In the genomic region with DNA sequence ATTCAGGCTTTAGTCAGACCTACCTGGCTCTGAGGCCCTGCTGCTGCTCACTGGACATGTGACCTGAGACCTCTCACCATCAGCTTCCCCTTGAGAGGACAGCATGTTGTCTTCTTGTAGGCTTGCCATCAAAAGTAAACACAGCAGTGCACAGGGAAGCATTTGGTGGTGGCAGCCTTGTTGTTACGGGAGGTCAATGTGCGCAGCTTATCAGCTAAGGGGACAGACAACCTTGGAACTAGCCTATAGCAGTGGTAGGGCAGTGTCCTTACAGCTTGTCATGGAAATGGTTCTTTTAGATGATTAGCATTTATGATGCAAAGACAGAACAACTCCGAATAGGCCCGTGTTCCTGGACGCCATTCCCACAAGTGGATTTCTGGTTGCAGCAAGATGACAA, we compare ENCODE assay signal across 21 mouse cellular contexts.
"Had no signal": no experiment of that assay in that cellular context is flagged by ENCODE, and none has a peak within 500 bp of the region (broad histone marks: within the 10 kb centered on the region; RNA-seq: fewer than 3 reads in every experiment).

No protein-coding gene starts in this region.

- ATAC-seq: forebrain, postnatal 0 days; hindbrain, postnatal 0 days; liver, embryonic 12.5 days had no signal

- H3K4me3 ChIP-seq: heart, embryonic 10.5 days; heart, embryonic 12.5 days; hindbrain, embryonic 13.5 days; limb, embryonic 13.5 days; limb, embryonic 15.5 days; liver, embryonic 12.5 days had no signal

- H3K9me3 ChIP-seq: heart, embryonic 10.5 days; heart, embryonic 12.5 days; hindbrain, embryonic 13.5 days; limb, embryonic 13.5 days; limb, embryonic 15.5 days; liver, embryonic 12.5 days had no signal

- H3K27ac ChIP-seq: heart, embryonic 10.5 days; hindbrain, embryonic 13.5 days; hindbrain, postnatal 0 days; limb, embryonic 13.5 days; limb, embryonic 15.5 days; liver, embryonic 12.5 days; liver, embryonic 14.5 days had no signal

- H3K4me2 ChIP-seq: heart, embryonic 12.5 days; hindbrain, embryonic 13.5 days; limb, embryonic 13.5 days; limb, embryonic 15.5 days; liver, embryonic 12.5 days had no signal

- DNase-seq: forebrain, postnatal 0 days; gastrocnemius, postnatal 14 days; gastrocnemius, postnatal 36 days; heart, adult 18-20 months; heart, postnatal 10 days; heart, postnatal 36 days; kidney, adult 18-20 months; kidney, adult 8-10 months; kidney, postnatal 14 days; kidney, postnatal 36 days; layer of hippocampus, adult 9-11 months; layer of hippocampus, postnatal 36 days; left cerebral cortex, postnatal 4 days had no signal

- H3K4me1 ChIP-seq: heart, embryonic 10.5 days; heart, embryonic 12.5 days; hindbrain, embryonic 13.5 days; limb, embryonic 13.5 days; limb, embryonic 15.5 days; liver, embryonic 12.5 days had no signal

- H3K9ac ChIP-seq: forebrain, postnatal 0 days; heart, embryonic 12.5 days; hindbrain, embryonic 13.5 days; limb, embryonic 13.5 days; limb, embryonic 15.5 days; liver, embryonic 12.5 days; liver, embryonic 14.5 days had no signal

- H3K27me3 ChIP-seq: heart, embryonic 12.5 days; hindbrain, embryonic 13.5 days; limb, embryonic 13.5 days; limb, embryonic 15.5 days; liver, embryonic 12.5 days had no signal
